8 mouse cellular contexts compared by ENCODE assay signal in the genomic region with DNA sequence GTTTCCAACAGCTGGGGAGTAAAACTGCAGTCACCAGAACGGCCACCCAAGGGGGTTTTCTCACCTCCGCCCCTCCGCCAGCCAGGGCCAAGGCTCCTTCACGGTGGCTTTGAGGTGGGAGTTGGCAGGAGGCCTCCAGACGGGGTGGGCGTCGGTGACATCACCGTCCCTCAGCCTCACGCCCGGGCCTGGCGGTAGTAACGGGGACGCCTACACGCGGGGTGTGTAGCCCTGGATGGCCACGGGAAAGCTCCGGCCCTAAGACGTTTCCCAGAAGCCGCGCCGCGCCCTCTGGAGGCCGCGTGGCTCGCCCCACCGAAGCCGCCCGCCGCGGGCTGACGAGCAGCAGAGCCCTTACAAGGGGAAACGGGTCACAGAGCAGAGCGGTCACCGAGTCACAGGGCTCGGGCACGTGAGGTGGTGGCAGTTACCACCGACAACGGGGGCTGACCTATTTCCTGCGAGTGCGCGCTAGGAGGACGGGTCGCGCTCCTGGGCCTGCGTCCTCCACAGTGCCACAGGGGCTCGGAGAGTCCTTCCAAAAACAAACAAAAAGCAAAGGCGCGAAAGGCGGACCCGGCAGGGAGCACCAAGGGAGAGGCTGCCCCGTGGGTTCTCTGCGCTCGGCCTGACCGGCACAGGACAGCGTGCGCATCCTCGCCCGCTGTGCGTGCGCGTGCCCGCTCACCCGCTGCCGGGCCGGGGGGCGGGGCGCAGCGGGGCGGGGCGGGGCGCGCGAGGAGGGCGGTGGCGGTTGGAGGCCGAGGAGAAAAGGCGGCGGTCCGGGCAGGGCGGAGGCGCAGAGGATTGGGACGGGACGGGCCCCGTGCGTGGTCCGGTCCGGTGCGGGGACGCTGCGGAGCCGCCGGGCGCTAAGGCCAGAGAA. TPM values are rescaled to one million over a fixed set of nuclear protein-coding genes. Genes with fewer than 3 reads are reported as not detected.
DNase-seq lines count a peak whose midpoint lies in the region; ATAC-seq lines count a peak whose summit lies in the region.

Gene Fbxo30 (plus strand): TSS at position 753 of the 886 bp plus-strand sequence.

- H3K4me3 ChIP-seq in intestine, embryonic 14.5 days (ENCODE audit: low read depth, low read length): peak within 1 kb of the TSS; percentile 88

- H3K27ac ChIP-seq in intestine, embryonic 14.5 days (ENCODE audit: low read depth): peak within 1 kb of the TSS; percentile 99

- H3K9ac ChIP-seq in intestine, embryonic 14.5 days (ENCODE audit: low read length): peak within 1 kb of the TSS; percentile 97

- 1% methylated on average over 93 of the region's 93 CpGs for WGBS in intestine, embryonic 14.5 days

- H3K4me1 ChIP-seq in intestine, embryonic 14.5 days (replicated peaks; ENCODE audit: control insufficient read depth, insufficient read depth, low read length): peaks cover 8% of the 10 kb centered on the region; the same call in 1 of the 2 replicates

- peak within 1 kb of the TSS; percentile 91 for H3K4me2 ChIP-seq in intestine, embryonic 14.5 days (ENCODE audit: low read length)

- no peaks in the 10 kb centered on the region for H3K36me3 ChIP-seq in intestine, embryonic 14.5 days (ENCODE audit: control insufficient read depth, insufficient read depth, low read length)

- peak; percentile 96 for DNase-seq in adrenal gland, adult 2 months
- peak; percentile 92 for DNase-seq in embryo, embryonic 11 days
- peak; percentile 92 for DNase-seq in gastrocnemius, postnatal 25 days
- peak; percentile 94 for DNase-seq in intestine, embryonic 14.5 days (ENCODE audit: low spot score)
- peak; percentile 77 to 94 for DNase-seq in left cerebral cortex, postnatal 10 days (ENCODE audit: extremely low spot score in 1 of 2, low spot score in 2 of 2)
- DNase-seq in right cerebral cortex, postnatal 10 days (ENCODE audit: low spot score in 2 of 2): peak; percentile 90 to 91
- peak; percentile 89 for DNase-seq in urinary bladder, postnatal 14 days (ENCODE audit: low spot score)

- no peaks in the 10 kb centered on the region for H3K27me3 ChIP-seq in intestine, embryonic 14.5 days (replicated peaks; ENCODE audit: control insufficient read depth, insufficient read depth, low read length)

- no peaks in the 10 kb centered on the region for H3K9me3 ChIP-seq in intestine, embryonic 14.5 days (ENCODE audit: control insufficient read depth, low read length)

- peak; percentile 92 for ATAC-seq in intestine, embryonic 14.5 days (replicated peaks; ENCODE audit: low FRiP score, low TSS enrichment, low read depth)
- peak; percentile 81 for ATAC-seq in megakaryocyte progenitor cell, adult 5-6 weeks (replicated peaks; ENCODE audit: poor library complexity)

- intact Hi-C loops in left cerebral cortex, postnatal 10 days (cut with DNase I): loop anchor here (5.0 kb wide), 1 partner anchor 61 kb away; the partner anchor contains the start of gene Epm2a

RNA-seq across cellular contexts. Expression of gene Fbxo30, which starts in this region (rescaled TPM):
- 10 to 100 TPM; 21.9 to 25.2 TPM for total RNA-seq in adrenal gland, adult 2 months (2021)
- 1.2 and 1.4 TPM in 2 replicates for polyA plus RNA-seq in adrenal gland, adult 2 months (2012; rRNA removed)
- 10 to 100 TPM; 12.8 to 16.1 TPM for total RNA-seq in gastrocnemius, postnatal 25 days (2021)
- polyA plus RNA-seq in intestine, embryonic 14.5 days (2014; fragmentation: Nextera tagmentation; extraction: Ambion mirVana): 23.1 and 26.7 TPM in 2 replicates
- total RNA-seq in left cerebral cortex, postnatal 10 days (2021): 10 to 100 TPM; 11.9 to 13.3 TPM
- 13.3 and 15.4 TPM in 2 replicates for total RNA-seq in megakaryocyte progenitor cell, adult 5-6 weeks (2015)
- total RNA-seq in megakaryocyte progenitor cell, adult 5-6 weeks (2017): 9.6 and 12.3 TPM in 2 replicates

Comparison
In these comparisons a context has a peak if more than half of its experiments do, and no peak if none do; other contexts are left out.
1. Peak in every context shown above with its lines: DNase-seq, ATAC-seq, H3K4me3 ChIP-seq and H3K27ac ChIP-seq.
2. RNA of gene Fbxo30 (polyA plus RNA-seq): 23.1 to 26.7 TPM in intestine, embryonic 14.5 days; 1.2 to 1.4 TPM in adrenal gland, adult 2 months; every median in the first group is over 10 times any median in the second.